Mouse (Mus musculus) C2C12 (cell line): ENCODE data around the gene Ccdc83.

Source experiments
- CTCF ChIP-seq: IDR thresholded peaks from one replicate; pipeline ENCODE4 v1.5.1; 2011; ENCODE audit not compliant: control insufficient read depth, insufficient read depth, insufficient read length
- FOSL1 ChIP-seq: IDR thresholded peaks from one replicate; pipeline ENCODE4 v1.8.0; 2011; ENCODE audit warnings: mild to moderate bottlenecking, low read length; ENCODE audit not compliant: poor library complexity, insufficient read depth, severe bottlenecking
- MAX ChIP-seq: IDR thresholded peaks from one replicate; pipeline ENCODE4 v1.6.1; 2011; ENCODE audit warnings: mild to moderate bottlenecking, control low read depth
- MYOG ChIP-seq: IDR thresholded peaks from one replicate; pipeline ENCODE4 v1.6.1; 2011; ENCODE audit not compliant: control insufficient read depth, insufficient read length; ENCODE audit errors: extremely low read depth
- USF1 ChIP-seq: IDR thresholded peaks from one replicate; pipeline ENCODE4 v1.6.1; 2011; ENCODE audit warnings: low read depth, mild to moderate bottlenecking, control low read depth, moderate library complexity

- no peak for TF ChIP-seq CTCF
- TF ChIP-seq USF1 = no peak
- no peak for TF ChIP-seq MAX
- TF ChIP-seq MYOG = no peak
- TF ChIP-seq FOSL1 = no peak
Observed at GRCm38 (mm10) chr7:90231431-90231830, 34.1 kb downstream of the Ccdc83 start.
